Mouse (Mus musculus) liver, adult 2 months (tissue): ENCODE measurements around the gene Greb1. TPM values are rescaled to one million over a fixed set of nuclear protein-coding genes. Genes with fewer than 3 reads are reported as not detected.

ENCODE experiments used
- DNase-seq: peaks from one replicate; pipeline ENCODE4 v3.0.0-alpha.2; 2011; ENCODE audit warnings: low read depth, low spot score; ENCODE audit errors: extremely low read depth
- H3K27ac ChIP-seq: fragments of 200-500 bp; replicated peaks from 2 replicates; pipeline ENCODE4 v1.5.1; 2012; ENCODE audit warnings: low read depth, mild to moderate bottlenecking, control low read depth, inconsistent platforms, low read length; ENCODE audit not compliant: insufficient read depth
- H3K27me3 ChIP-seq: fragments of 200-500 bp; 2 replicates; pipeline ENCODE4 v1.6.1; 2012; ENCODE audit warnings: mild to moderate bottlenecking, moderate library complexity, low read length, inconsistent platforms; ENCODE audit not compliant: control insufficient read depth, insufficient read depth
- H3K36me3 ChIP-seq: fragments of 200-500 bp; 2 replicates; pipeline ENCODE4 v1.6.1; 2012; ENCODE audit warnings: low read length, inconsistent platforms; ENCODE audit not compliant: control insufficient read depth, insufficient read depth
- H3K4me1 ChIP-seq: fragments of 200-500 bp; 2 replicates; pipeline ENCODE4 v1.6.1; 2011; ENCODE audit warnings: low read length; ENCODE audit not compliant: control insufficient read depth, insufficient read depth
- H3K4me3 ChIP-seq: fragments of 200-500 bp; 2 replicates; pipeline ENCODE4 v1.5.1; 2011; ENCODE audit warnings: low read depth, mild to moderate bottlenecking, control low read depth, low read length, moderate library complexity; ENCODE audit not compliant: insufficient read depth
- H3K79me2 ChIP-seq: fragments of 200-500 bp; 2 replicates; pipeline ENCODE4 v1.6.1; 2012; ENCODE audit warnings: inconsistent platforms, mild to moderate bottlenecking, low read length, moderate library complexity; ENCODE audit not compliant: control insufficient read depth, insufficient read depth
- H3K9ac ChIP-seq: fragments of 200-500 bp; 2 replicates; pipeline ENCODE4 v1.6.1; 2012; ENCODE audit warnings: low read depth, mild to moderate bottlenecking, control low read depth, inconsistent platforms, low read length
- CTCF ChIP-seq: fragments of 200-500 bp; IDR thresholded peaks from 2 replicates; pipeline ENCODE4 v1.5.1; 2011; ENCODE audit warnings: low read depth, low read length, control low read depth
- POLR2A ChIP-seq: fragments of 200-500 bp; IDR thresholded peaks from 2 replicates; pipeline ENCODE4 v1.6.1; 2011; ENCODE audit warnings: low read length, control low read depth; ENCODE audit not compliant: insufficient read depth; ENCODE audit errors: extremely low read depth
- WGBS: fragments of 180-500 bp; shearing (Covaris S2); methylation state at CpG from one replicate; pipeline ENCODE4 v1.1.7; 2018; 5-methylcytosine and 5-hydroxymethylcytosine counted together
- polyA plus RNA-seq: library from polyadenylated mRNA; depleted of rRNA; stranded (reverse); fragments of >200 nt; gene quantifications from 2 replicates; pipeline ENCODE4 v1.2.3, GENCODE M21; 2012
- total RNA-seq: library from RNA; depleted of rRNA; stranded (reverse); fragments of >200 nt; gene quantifications from 2 replicates; pipeline ENCODE4 v1.2.3, GENCODE M21; 2014

Greb1 gene
- total and polyA plus RNA-seq, 2 experiments: 0.09 TPM

DNA sequence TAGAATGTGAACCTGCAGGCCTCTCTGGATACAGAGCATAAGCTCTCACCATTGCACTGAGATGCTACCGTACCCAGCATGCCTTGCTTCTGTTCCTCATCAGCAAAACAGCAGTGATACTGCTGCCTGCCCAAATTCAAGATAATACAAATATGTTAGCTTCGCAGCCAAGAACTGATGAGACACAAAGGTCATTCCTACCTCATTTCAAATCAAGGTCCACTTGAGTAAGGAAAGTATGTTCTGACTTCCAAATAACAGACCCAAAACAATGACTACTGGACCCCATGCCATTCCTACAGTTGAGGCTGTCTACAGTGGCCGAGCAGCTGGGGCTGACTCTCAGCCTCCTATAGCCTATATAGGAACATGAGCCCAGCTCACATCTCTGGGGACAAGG, 66.0 kb downstream of the Greb1 start:
- DNase-seq: peak; percentile 56
- H3K4me1 ChIP-seq: peaks cover 7% of the 10 kb centered on the region
- no peaks in the 10 kb centered on the region for H3K27me3 ChIP-seq
- H3K9ac ChIP-seq: no peak overlapping the region
- 56% methylated on average over 3 of the region's 3 CpGs for WGBS
- no peak overlapping the region for H3K4me3 ChIP-seq
- TF ChIP-seq POLR2A (no peak), CTCF (no peak)
- H3K36me3 ChIP-seq: no peaks in the 10 kb centered on the region
- no peaks in the 10 kb centered on the region for H3K79me2 ChIP-seq
- no peak overlapping the region for H3K27ac ChIP-seq

DNA sequence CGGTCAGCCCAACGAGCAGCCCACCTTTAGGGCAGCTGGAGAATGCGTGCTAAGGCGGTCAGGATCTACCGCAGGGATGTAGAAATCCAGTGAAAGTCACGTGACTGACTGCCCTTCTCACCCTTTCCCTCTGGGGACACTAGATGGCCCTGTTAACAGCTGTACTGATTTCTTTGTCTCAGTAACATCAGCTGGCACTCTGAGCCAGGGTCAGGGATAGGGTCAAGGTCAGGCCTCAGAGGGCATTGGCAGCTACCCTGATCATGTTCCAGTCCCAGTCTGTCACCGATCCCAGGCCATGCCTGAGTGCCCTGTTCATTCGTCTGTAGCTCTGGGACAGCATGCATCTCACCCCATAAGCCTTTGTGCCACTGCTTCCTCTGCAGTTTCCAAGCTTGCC, 66.7 kb downstream of the Greb1 start:
- TF ChIP-seq POLR2A: no peak
- TF ChIP-seq CTCF: peak; percentile 49; the same call in 1 of the 2 replicates
- no peaks in the 10 kb centered on the region for H3K36me3 ChIP-seq
- peak; percentile 96 for DNase-seq
- H3K4me1 ChIP-seq: peaks cover 7% of the 10 kb centered on the region
- no peak overlapping the region for H3K27ac ChIP-seq
- no peak overlapping the region for H3K4me3 ChIP-seq
- no peak overlapping the region for H3K9ac ChIP-seq
- H3K79me2 ChIP-seq: no peaks in the 10 kb centered on the region
- 27% methylated on average over 8 of the region's 8 CpGs for WGBS
- H3K27me3 ChIP-seq: no peaks in the 10 kb centered on the region

GRCm38 (mm10) chr12:16731121-16731741, 69.5 kb downstream of the Greb1 start:
- no peaks in the 10 kb centered on the region for H3K27me3 ChIP-seq
- no peak for DNase-seq
- no peak overlapping the region for H3K4me3 ChIP-seq
- H3K4me1 ChIP-seq: peaks cover 15% of the 10 kb centered on the region
- H3K27ac ChIP-seq: no peak overlapping the region
- no peaks in the 10 kb centered on the region for H3K36me3 ChIP-seq
- TF ChIP-seq POLR2A (no peak), CTCF (no peak)
- 86% methylated on average over 11 of the region's 11 CpGs for WGBS
- H3K9ac ChIP-seq: no peak overlapping the region
- no peaks in the 10 kb centered on the region for H3K79me2 ChIP-seq

DNA sequence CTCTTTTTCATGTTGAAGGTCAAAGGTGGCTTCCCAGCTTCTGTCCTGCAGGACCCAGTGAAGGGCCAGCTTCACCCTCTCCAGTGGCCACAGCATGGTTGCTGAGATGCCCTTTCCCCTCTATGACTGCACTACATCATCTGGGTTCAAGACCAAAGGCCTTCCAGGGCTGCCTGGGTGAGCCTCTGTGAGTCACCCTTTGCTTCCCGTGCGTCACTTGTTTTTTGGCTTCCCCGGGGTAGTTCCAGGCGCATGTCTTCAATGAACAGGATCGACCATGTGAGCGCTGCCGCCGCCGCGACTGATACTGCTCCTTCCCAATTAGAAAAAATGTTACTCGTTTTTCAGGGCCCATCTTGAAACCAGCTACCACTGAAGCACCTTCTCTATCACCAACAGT, 70.5 kb downstream of the Greb1 start:
- no peak overlapping the region for H3K27ac ChIP-seq
- no peaks in the 10 kb centered on the region for H3K79me2 ChIP-seq
- no peaks in the 10 kb centered on the region for H3K36me3 ChIP-seq
- TF ChIP-seq CTCF (no peak), POLR2A (no peak)
- 95% methylated on average over 11 of the region's 11 CpGs for WGBS
- no peak overlapping the region for H3K9ac ChIP-seq
- DNase-seq: no peak
- no peak overlapping the region for H3K4me3 ChIP-seq
- no peaks in the 10 kb centered on the region for H3K27me3 ChIP-seq
- H3K4me1 ChIP-seq: peaks cover 17% of the 10 kb centered on the region

GRCm38 (mm10) chr12:16728221-16728620, 72.5 kb downstream of the Greb1 start:
- H3K9ac ChIP-seq: no peak overlapping the region
- no peak overlapping the region for H3K4me3 ChIP-seq
- DNase-seq: peak; percentile 52
- no peak for TF ChIP-seq CTCF
- no peak for TF ChIP-seq POLR2A
- H3K4me1 ChIP-seq: peaks cover 11% of the 10 kb centered on the region
- H3K36me3 ChIP-seq: no peaks in the 10 kb centered on the region
- WGBS: 52% methylated on average over 5 of the region's 5 CpGs
- H3K27me3 ChIP-seq: no peaks in the 10 kb centered on the region
- no peaks in the 10 kb centered on the region for H3K79me2 ChIP-seq
- H3K27ac ChIP-seq: no peak overlapping the region

DNA sequence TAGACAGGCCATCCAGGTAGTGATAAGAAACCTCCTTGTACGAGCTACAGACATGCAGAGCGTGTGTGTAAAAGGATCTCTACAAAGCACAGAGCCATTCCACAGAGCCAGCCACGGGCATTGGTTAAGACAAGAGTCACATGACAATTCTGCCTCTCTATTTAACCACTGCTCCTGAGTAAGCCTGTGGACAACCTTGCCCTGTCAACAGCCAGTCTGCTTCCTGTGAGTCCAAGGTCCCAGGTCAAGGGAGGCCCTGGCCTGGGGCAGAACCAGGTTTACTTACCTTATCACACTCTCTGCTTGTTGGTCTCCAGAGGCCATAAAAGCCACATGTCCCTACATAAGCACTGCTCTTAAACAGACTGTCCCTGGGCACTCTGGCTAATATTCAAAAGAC, 74.5 kb downstream of the Greb1 start:
- WGBS: 16% methylated on average over 3 of the region's 3 CpGs
- Histone ChIP-seq H3K27ac (no peak overlapping the region; the same call in 1 of the 2 replicates), H3K79me2 (no peaks in the 10 kb centered on the region), H3K4me1 (peaks cover 11% of the 10 kb centered on the region), H3K4me3 (no peak overlapping the region), H3K27me3 (no peaks in the 10 kb centered on the region), H3K9ac (no peak overlapping the region), H3K36me3 (no peaks in the 10 kb centered on the region)
- no peak for TF ChIP-seq CTCF
- no peak for TF ChIP-seq POLR2A
- peak; percentile 88 for DNase-seq
